Mouse (Mus musculus) kidney, postnatal 0 days (tissue): ENCODE measurements at regions not wholly inside any gene's neighbourhood (a gene's known extent, or its start where the extent isn't known, plus 50 kb on each side); places are given as distances from the start of the nearest gene placed in this dataset.

Source experiments
- ATAC-seq: fragments of 200-750 bp; cut with Nextera tagmentation; replicated peaks from 2 replicates; pipeline ENCODE4 v1.8.0; 2017; ENCODE audit warnings: low read depth, moderate number of reproducible peaks, moderate TSS enrichment, moderate library complexity; ENCODE audit not compliant: low FRiP score
- DNase-seq: peaks from one replicate; pipeline ENCODE4 v3.0.0-alpha.2; 2016; ENCODE audit warnings: low spot score
- H3K27ac ChIP-seq: fragments of 300-500 bp; sonication (generic); 2 replicates; pipeline ENCODE4 v1.5.1; 2014; ENCODE audit warnings: mild to moderate bottlenecking
- H3K27me3 ChIP-seq: fragments of 300-500 bp; sonication (generic); 2 replicates; pipeline ENCODE4 v1.6.1; 2014; ENCODE audit warnings: low read length, mixed read lengths; ENCODE audit not compliant: insufficient read depth
- H3K36me3 ChIP-seq: fragments of 300-500 bp; sonication (generic); 2 replicates; pipeline ENCODE4 v1.6.1; 2014; ENCODE audit warnings: low read length, mixed read lengths; ENCODE audit not compliant: insufficient read depth
- H3K4me1 ChIP-seq: fragments of 300-500 bp; sonication (generic); replicated peaks from 2 replicates; pipeline ENCODE4 v1.6.1; 2014; ENCODE audit warnings: antibody characterized with exemption, low read length, mixed read lengths; ENCODE audit not compliant: insufficient read depth
- H3K4me2 ChIP-seq: fragments of 300-500 bp; sonication (generic); 2 replicates; pipeline ENCODE4 v1.6.1; 2014; ENCODE audit warnings: mild to moderate bottlenecking, low read length, moderate library complexity, mixed read lengths
- H3K4me3 ChIP-seq: fragments of 300-500 bp; sonication (generic); replicated peaks from 2 replicates; pipeline ENCODE4 v1.5.1; 2014; ENCODE audit warnings: low read depth, low read length
- H3K9ac ChIP-seq: fragments of 300-500 bp; sonication (generic); 2 replicates; pipeline ENCODE4 v1.6.1; 2014; ENCODE audit warnings: low read depth, low read length
- H3K9me3 ChIP-seq: fragments of 300-500 bp; sonication (generic); replicated peaks from 2 replicates; pipeline ENCODE4 v1.6.1; 2016; ENCODE audit warnings: low read length, inconsistent platforms, mixed read lengths
- CTCF ChIP-seq: IDR thresholded peaks from 2 replicates; pipeline ENCODE4 v1.5.1; 2016; ENCODE audit warnings: antibody characterized with exemption, low read depth, mild to moderate bottlenecking, moderate library complexity
- WGBS: fragments of 180-500 bp; shearing (Covaris S2); extraction: QIAGEN DNeasy Blood & Tissue Kit; methylation state at CpG from one replicate; pipeline ENCODE4 v1.1.7; 2014; 5-methylcytosine and 5-hydroxymethylcytosine counted together

DNA sequence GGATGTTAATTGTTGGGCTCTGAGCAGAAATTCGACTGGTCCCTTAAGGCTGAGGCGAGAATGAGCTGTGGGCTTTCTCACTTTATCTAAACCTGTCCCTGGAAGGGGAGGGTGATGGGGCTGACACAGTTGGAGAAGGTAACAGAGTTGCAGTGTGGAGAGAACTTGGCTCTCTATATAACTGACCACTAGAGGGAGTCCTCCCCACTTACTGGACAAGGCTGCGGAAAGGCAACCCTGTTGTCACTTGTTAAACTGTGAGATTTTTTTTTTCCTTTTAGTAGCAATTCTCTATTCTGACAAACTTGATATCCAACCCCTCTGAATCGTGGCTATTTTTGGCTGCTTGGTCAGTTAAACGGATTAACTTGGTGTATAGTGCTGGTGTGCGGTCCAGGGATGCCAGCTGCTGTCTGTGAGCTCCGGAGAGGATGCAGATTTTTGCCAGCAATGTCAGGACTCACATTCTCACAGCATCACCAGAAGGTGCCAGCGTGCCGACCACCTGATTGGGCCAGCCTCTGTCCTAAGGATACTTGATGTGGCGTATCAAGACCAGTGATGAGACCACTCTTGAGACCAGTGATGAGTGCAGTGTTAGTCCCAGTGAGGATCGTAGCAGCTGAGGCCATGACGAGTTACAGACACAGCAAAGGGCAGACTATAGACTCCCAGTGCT is 85.8 kb upstream of the Fam174b start:
- no peak overlapping the region for H3K4me3 ChIP-seq
- no peaks in the 10 kb centered on the region for H3K9me3 ChIP-seq
- ATAC-seq (no peak), DNase-seq (peak; percentile 89)
- no peak overlapping the region for H3K9ac ChIP-seq
- TF ChIP-seq CTCF: peak; percentile 88
- H3K27me3 ChIP-seq: 0 out of 2 replicates have a peak, but pooled peaks cover 5% of the 10 kb centered on the region
- no peaks in the 10 kb centered on the region for H3K36me3 ChIP-seq
- H3K4me1 ChIP-seq: no peaks in the 10 kb centered on the region
- no peak overlapping the region for H3K27ac ChIP-seq
- H3K4me2 ChIP-seq: no peak overlapping the region
- 37% methylated on average over 12 of the region's 12 CpGs for WGBS

GRCm38 (mm10) chr7:73650909-73651308 is 89.2 kb upstream of the Fam174b start:
- H3K9me3 ChIP-seq: no peaks in the 10 kb centered on the region
- no peaks in the 10 kb centered on the region for H3K4me1 ChIP-seq
- H3K27ac ChIP-seq: no peak overlapping the region
- no peaks in the 10 kb centered on the region for H3K36me3 ChIP-seq
- 0 out of 2 replicates have a peak, but pooled peaks cover 5% of the 10 kb centered on the region for H3K27me3 ChIP-seq
- 91% methylated on average over 6 of the region's 6 CpGs for WGBS
- no peak overlapping the region for H3K4me2 ChIP-seq
- DNase-seq (no peak), ATAC-seq (no peak)
- no peak overlapping the region for H3K9ac ChIP-seq
- H3K4me3 ChIP-seq: no peak overlapping the region
- TF ChIP-seq CTCF: no peak

GRCm38 (mm10) chr7:73648010-73648409 is 92.1 kb upstream of the Fam174b start:
- H3K4me3 ChIP-seq: no peak overlapping the region
- 22% methylated on average over 4 of the region's 4 CpGs for WGBS
- H3K36me3 ChIP-seq: no peaks in the 10 kb centered on the region
- DNase-seq (peak; percentile 69), ATAC-seq (no peak)
- no peaks in the 10 kb centered on the region for H3K4me1 ChIP-seq
- no peaks in the 10 kb centered on the region for H3K27me3 ChIP-seq
- no peak overlapping the region for H3K4me2 ChIP-seq
- TF ChIP-seq CTCF: peak; percentile 87
- H3K27ac ChIP-seq: no peak overlapping the region
- no peaks in the 10 kb centered on the region for H3K9me3 ChIP-seq
- no peak overlapping the region for H3K9ac ChIP-seq

- DNase-seq: no peak
- TF ChIP-seq CTCF: no peak
- 84% methylated on average over 4 of the region's 4 CpGs for WGBS
Measured at GRCm38 (mm10) chr7:73647140-73647539, 93.0 kb upstream of the Fam174b start.

DNA sequence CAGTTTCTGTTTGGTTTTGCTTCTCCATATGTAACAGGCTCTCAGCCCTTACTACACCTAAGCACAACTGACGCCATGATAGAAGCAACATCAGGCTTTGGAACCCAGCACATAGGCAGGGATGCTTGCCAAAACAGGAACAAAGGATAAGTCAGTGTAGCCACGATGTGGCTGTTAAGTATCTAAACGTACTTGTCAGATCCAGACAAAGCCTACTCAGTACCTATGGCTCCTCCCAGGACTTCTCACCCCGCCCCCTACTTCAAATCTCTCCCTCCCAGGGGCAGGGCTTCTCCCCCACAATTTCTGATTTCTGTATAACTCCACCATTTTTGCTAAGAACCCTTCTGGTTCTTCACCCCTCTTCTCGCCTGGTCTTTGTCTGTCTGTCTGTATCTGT is 93.4 kb upstream of the Fam174b start:
- Histone ChIP-seq H3K9me3 (no peaks in the 10 kb centered on the region), H3K27ac (no peak overlapping the region), H3K4me3 (no peak overlapping the region), H3K27me3 (no peaks in the 10 kb centered on the region), H3K9ac (no peak overlapping the region), H3K4me1 (no peaks in the 10 kb centered on the region), H3K4me2 (no peak overlapping the region), H3K36me3 (no peaks in the 10 kb centered on the region)
- no peak for DNase-seq
- TF ChIP-seq CTCF: no peak
- ATAC-seq: no peak
- WGBS: 67% methylated on average over 5 of the region's 5 CpGs

More at GRCm38 (mm10) chr7:73647140-73647539, 93.0 kb upstream of the Fam174b start:
- no peak overlapping the region for H3K4me3 ChIP-seq
- H3K4me1 ChIP-seq: no peaks in the 10 kb centered on the region
- no peaks in the 10 kb centered on the region for H3K27me3 ChIP-seq
- H3K36me3 ChIP-seq: no peaks in the 10 kb centered on the region
- no peaks in the 10 kb centered on the region for H3K9me3 ChIP-seq
- no peak overlapping the region for H3K27ac ChIP-seq
- no peak for ATAC-seq
- no peak overlapping the region for H3K9ac ChIP-seq
- H3K4me2 ChIP-seq: no peak overlapping the region

GRCm38 (mm10) chr7:73644362-73644904 is 95.7 kb upstream of the Fam174b start:
- WGBS: 54% methylated on average over 4 of the region's 4 CpGs
- no peaks in the 10 kb centered on the region for H3K36me3 ChIP-seq
- H3K4me1 ChIP-seq: no peaks in the 10 kb centered on the region

GRCm38 (mm10) chr7:73643993-73644335 is 96.1 kb upstream of the Fam174b start:
- Histone ChIP-seq H3K9ac (no peak overlapping the region), H3K4me1 (no peaks in the 10 kb centered on the region), H3K27ac (no peak overlapping the region), H3K27me3 (no peaks in the 10 kb centered on the region), H3K4me3 (no peak overlapping the region), H3K36me3 (no peaks in the 10 kb centered on the region), H3K4me2 (no peak overlapping the region), H3K9me3 (no peaks in the 10 kb centered on the region)
- no peak for DNase-seq
- TF ChIP-seq CTCF: no peak
- ATAC-seq: no peak
- WGBS: 68% methylated on average over 10 of the region's 10 CpGs

More at GRCm38 (mm10) chr7:73644362-73644904, 95.7 kb upstream of the Fam174b start:
- no peaks in the 10 kb centered on the region for H3K9me3 ChIP-seq
- no peak for ATAC-seq
- H3K27me3 ChIP-seq: no peaks in the 10 kb centered on the region
- DNase-seq: no peak
- H3K9ac ChIP-seq: no peak overlapping the region
- no peak for TF ChIP-seq CTCF
- H3K27ac ChIP-seq: no peak overlapping the region
- H3K4me3 ChIP-seq: no peak overlapping the region
- H3K4me2 ChIP-seq: no peak overlapping the region
